Mouse (Mus musculus) monocyte, adult 5-6 weeks (primary cell): ENCODE data around the gene Ppp1r3a. TPM values are rescaled to one million over a fixed set of nuclear protein-coding genes. Genes with fewer than 3 reads are reported as not detected.
"Not testable (repeated sequence)": the region's sequence is repeated elsewhere in the genome, so short reads cannot be mapped to it uniquely, and the experiment has no call there.

Experiments
- ATAC-seq: fragments of 153-309, 156-312 bp; replicated peaks from 2 replicates; pipeline ENCODE4 v1.8.0; 2017; ENCODE audit warnings: mild to moderate bottlenecking; ENCODE audit not compliant: low TSS enrichment, insufficient number of reproducible peaks, severe bottlenecking, poor library complexity, low FRiP score
- total RNA-seq: library from RNA; stranded (forward); fragments of 200-1000, 200-491, 200-594 nt; gene quantifications from 3 replicates; pipeline ENCODE4 v1.2.3, GENCODE M21; 2017

Ppp1r3a gene
- not detected in 3 replicates for total RNA-seq

- ATAC-seq = no peak
These were observed at the start of gene Ppp1r3a for GRCm38 (mm10) chr6:14754901-14755591. TSS of gene Ppp1r3a (minus strand) at chr6:14755274.

DNA sequence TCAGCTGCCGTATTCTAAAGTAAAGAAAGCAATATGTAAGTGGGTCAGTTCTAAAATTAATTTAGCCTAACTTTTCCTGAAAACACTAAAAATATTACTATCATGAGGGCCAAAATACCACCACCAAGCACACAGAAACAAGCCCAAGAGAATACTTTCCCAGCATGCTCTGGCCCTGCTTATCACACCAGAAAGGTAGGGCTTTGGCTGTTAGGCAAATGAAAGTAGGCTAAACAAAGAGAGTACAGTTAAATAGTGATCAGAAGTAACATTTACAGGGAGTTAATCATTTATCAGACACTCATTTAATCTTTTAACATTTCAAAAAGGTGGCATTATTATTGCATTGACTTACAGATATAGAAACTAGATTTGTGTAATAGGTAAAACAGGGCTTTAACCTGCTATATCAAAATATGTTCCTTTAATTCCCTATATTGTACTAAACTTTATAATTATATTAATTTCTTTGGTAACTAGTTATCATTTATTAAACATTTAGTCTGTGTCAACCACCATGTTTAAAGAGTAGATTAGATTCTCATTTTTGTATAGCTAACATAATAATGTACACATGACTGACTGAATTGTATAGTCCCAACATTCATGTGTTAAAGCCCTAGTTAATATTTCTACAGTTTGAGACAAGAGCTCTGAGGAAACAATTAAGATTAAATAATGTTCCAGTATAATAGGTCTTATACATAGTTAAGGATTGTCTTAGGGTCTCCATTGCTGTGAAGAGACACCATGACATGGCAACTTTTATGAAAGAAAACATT lies 32.3 kb upstream of the Ppp1r3a start:
- no peak for ATAC-seq

DNA sequence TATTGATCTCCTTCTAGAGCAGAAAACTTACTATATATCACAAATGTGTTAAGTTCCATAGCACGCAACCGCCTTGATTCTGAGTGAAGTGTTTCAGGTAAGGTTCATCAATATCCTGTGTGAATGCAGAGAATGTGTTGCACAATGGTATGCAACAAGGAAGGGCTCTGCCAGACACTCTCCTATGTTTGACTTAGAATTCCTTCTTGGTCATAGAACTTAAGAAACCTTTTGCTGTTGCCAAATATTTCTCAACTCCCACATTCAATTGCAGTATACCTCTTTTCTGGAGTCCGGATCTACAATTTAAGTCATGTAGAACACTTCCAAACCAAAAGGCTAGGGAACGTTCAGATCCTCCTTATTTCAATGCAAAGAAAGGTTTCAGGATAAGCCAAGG lies 22.8 kb upstream of the Ppp1r3a start:
- ATAC-seq = no peak

DNA sequence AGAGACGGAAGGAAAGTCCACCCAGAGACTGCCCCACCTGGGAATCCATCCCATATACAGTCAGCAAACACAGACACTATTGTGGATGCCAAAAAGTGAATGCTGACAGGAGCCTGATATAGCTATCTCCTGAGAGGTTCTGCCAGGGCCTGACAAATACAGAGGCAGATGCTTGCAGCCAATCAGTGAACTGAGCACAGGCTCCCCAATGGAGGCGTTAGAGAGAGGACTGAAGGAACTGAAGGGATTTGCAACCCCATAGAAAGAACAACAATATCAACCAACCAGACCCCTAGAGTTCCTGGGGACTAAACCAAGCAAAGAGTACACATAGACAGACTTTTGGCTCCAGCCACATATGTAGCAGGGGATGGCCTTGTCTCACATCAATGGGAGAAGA lies 16.6 kb upstream of the Ppp1r3a start:
- no peak for ATAC-seq

- no peak for ATAC-seq
These were observed 2.4 kb upstream of the Ppp1r3a start for GRCm38 (mm10) chr6:14757486-14757885.

- ATAC-seq = no peak
These were observed 1.6 kb downstream of the Ppp1r3a start for GRCm38 (mm10) chr6:14753512-14753911.

DNA sequence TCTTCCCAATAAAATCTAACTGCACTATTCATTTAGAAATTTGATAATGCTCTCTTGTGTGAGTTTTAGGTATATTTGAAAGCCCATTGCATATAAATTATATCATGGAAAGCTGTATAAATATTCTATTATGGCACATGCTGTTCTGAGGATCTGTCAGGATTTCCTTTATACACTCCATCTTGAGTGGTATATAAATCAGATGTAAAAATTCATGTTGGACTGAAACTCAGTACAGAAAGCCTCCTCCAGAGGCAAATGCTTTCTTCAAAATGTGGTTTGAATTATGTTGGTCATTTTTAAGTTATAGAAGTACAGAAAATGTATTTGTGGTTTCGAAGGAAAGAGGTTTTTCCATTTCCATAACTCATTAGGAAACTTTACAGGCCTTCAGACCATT lies 2.9 kb downstream of the Ppp1r3a start:
- no peak for ATAC-seq

GRCm38 (mm10) chr6:14747000-14747399 lies 8.1 kb downstream of the Ppp1r3a start:
- ATAC-seq = no peak

DNA sequence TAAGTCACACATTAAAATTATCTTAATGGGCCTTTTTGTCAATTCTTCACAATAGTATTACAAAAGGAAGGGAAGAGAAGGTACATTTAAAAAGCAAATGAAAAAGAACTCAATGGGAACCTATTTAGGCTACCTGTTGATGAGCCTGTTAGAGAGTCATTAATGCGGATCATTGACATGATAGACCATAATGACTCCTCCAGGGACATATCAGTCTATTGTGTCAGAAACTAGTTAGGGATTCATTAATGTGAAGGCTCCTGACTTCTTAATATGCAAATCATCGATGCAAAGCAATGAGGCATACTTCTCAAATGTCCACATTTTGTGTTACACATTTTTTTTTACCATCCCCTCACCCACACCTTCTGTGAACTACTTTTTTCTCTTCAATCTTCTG lies 19.1 kb downstream of the Ppp1r3a start:
- no peak for ATAC-seq

DNA sequence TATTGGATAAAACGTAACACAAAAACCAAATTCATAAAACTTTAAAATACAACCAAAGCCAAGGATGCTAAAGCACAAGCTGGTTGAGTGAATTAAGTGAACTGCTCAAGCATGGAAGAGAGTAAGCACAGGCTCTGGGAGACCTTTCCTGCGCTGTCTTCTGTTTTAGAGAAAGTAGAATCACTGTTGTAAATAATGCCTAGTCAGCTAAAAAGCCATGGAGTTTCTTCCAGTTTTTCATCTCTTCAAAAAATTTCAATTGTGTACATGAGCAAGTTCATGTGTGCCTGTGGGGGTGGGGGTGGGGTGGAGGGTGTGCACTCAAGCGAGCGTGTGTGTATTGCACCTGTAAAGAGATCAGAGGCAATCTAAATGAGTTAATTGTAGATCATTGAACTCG lies 24.1 kb downstream of the Ppp1r3a start:
- ATAC-seq = no peak

GRCm38 (mm10) chr6:14720772-14721414 lies 34.2 kb downstream of the Ppp1r3a start:
- no peak for ATAC-seq

DNA sequence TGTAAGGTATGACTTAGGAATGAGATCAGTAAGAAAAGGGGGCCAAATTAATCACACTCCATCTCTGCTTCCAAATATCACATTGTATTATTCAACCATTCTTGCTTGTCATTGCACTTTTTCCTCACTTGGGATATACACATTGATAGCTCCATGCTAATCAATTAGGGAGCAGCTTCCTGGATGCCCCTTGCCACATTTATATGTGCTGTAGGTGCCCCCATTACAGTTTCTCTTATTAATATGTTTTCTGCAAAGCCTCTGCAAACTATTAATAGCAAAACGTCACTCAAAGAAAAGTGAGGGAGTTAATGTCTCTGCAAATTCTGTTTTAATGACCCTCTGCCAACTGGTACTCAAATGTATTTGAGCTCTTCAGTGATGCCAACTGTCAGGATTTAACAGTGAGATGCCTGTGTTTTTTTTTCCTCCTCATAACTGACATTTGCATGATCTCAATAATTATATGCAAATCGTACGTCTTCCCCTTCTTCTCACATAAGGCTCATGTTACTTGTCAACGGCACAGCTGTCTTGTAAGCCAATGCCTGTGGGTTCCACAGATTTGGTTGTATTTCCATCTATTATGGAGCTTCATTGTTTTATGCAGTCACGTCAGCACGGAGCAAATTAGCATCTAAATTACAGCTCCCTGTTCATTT lies 34.8 kb downstream of the Ppp1r3a start:
- ATAC-seq = no peak

DNA sequence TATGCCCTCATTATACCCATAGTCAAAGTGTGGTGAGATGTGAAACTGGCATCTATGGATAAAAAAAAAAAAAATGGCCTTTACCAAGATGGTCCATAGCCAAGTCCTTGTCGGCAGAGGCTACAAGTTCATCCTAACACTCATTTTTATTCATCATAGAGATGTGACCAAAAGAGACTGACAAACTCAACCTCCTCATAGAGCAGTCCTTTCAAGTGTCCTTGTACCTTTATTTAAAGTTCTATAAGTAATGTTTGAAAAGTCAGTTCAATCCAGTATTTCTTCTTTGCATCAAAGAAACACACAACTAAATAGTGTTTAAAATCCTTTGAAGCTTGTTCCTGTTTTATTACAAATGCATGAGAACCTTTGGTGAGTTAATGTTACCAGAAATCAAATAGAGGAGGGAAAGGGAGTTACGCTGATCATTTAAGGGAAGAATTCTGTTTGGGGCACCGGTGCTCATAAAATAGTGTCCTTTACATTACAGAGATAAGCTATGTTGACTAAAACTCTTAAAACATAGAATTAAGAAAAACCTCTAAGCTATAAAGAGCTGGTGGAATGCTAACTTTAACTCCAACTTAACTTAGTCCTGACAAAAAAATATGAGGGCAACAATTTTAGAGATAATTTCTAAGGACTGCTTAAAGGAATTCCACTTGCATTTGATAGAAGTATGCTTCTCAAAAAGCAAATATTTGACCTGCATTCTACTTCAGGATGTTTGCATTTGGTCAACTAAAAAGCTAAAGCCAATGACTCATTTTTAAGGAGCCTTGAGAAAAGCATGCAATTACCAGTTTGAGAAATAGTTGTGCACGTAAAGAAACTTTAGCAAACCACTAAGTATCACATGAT lies 39.7 kb downstream of the Ppp1r3a start:
- no peak for ATAC-seq

DNA sequence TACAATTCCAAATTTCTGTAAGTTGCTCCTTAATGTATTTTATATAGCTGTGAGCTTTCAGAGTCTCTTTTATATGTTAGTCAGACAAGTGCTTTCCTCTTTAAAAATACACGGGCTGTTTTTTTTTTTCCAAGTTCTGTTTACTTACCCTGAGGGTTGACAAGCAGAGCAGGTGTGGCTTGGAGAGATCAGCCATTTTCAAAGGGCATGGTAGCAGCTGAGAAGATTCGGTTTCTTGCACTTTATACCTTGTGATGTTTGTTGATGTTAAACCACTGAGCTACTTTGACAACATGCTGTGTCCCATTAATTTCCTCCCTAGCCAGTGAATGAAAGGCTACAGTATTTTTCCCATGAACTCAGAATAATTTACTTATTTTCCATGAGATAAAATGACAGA lies 42.9 kb downstream of the Ppp1r3a start:
- no peak for ATAC-seq

DNA sequence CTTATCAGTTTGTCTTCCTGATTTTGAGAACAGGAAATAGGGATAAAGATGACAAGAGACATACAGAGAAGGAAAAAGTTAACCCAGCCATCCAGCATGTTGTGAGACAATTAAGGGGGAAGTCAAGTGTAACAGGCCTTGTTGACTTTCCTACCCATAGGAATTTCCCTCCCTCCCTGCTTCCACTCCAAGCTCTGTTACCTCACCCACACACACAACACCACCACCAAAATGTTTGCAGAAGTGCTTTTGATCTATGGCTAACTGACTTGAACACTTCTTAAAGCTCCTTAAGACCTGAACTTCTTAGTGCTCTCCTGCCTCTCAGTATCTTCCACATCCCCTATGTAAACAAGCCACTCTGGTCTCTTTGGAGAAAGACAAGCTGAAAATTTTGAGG lies 55.0 kb downstream of the Ppp1r3a start:
- ATAC-seq = no peak

GRCm38 (mm10) chr6:14679231-14679887 lies 75.7 kb downstream of the Ppp1r3a start:
- ATAC-seq = not testable (repeated sequence)

- ATAC-seq = not testable (repeated sequence)
These were observed 86.1 kb downstream of the Ppp1r3a start for GRCm38 (mm10) chr6:14668966-14669365.

DNA sequence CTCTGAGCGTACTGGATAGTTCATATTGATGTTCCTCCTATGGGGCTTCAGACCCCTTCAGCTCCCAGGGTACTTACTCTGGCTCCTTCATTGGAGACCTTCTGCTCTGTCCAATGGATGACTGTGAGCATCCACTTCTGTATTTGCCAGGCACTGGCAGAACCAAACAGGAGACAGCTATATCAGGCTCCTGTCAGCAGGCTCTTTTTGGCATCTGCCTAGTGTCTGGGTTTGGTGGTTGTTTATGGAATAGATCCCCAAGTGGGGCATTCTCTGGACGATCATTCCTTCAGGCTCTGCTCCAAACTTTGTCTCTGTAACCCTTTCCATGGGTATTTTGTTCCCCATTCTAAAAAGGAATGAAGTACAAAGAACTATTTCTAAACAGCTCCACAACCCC lies 87.4 kb downstream of the Ppp1r3a start:
- not testable (repeated sequence) for ATAC-seq
